Mouse (Mus musculus) thymus, postnatal 10 days (tissue): ENCODE data around the gene Sema3g.

Source experiments
- DNase-seq, 2 experiments: peaks; one replicate each; pipeline ENCODE4 v3.0.0; 2021; ENCODE audit warnings: low spot score in 2 of 2

Gene Sema3g

DNA sequence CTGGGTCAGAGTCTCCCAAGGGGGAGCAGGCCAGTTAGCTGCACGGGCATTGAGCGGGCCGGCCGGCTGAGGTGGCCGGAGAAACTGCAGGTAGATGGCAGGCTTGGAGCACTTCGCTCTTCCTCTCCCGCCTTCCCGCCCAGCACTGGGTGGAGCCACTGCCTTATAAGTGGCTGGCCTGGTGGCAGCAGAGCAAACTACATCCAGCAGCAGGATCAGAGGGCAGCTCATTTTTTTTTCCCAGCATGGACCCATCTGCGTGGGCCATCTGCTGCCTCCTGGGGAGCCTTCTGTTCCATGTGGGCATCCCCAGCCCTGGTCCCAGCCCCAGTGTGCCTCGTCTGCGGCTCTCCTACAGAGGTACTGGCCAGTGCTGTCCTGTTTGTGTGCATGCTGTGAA, at the start of gene Sema3g:
Gene Sema3g (plus strand): TSS at position 195 of the 400 bp plus-strand sequence.
- DNase-seq, result no peak

DNA sequence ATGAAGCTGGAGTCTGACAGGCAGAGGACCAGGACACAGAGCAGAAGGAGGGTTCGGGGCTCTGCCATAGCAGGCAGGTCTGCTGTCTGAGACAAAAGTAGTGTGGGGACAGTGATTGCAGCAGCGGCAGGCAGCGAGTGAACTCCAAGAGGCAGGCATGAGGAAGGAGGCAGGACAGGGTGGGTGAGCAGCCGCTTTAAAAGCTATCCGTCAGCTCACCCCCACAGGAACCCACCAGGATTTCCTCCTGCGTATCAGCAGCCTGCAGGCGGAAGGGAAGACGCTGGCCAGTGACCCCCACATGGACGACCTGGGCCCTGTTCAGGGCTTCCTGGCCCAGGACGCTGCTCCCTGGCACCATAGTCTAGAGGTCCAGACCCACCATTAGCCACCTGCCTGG, 49.2 kb upstream of the Sema3g start, which contains the start of gene Stab1:
Gene Stab1 (minus strand): TSS at position 217 of the 400 bp plus-strand sequence.
- DNase-seq, result no peak

DNA sequence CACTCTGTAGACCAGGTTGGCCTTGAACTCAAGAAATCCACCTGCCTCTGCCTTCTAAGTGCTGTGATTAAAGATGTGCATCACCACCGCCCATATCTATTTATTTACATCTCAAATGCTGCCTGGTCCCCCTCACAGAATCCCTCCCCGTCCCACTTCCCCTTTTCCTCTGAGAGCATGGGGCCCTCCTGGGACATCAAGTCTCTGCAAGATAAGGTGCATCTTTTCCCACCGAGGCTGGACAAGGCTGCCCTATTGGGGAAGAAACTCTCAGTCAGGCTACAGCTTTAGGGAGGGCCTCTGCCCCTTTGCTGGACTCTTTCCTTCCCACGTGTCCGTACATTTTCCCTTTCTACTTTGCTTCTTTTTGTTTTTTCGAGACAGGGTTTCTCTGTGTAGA, 48.2 kb upstream of the Sema3g start:
- no peak for DNase-seq

DNA sequence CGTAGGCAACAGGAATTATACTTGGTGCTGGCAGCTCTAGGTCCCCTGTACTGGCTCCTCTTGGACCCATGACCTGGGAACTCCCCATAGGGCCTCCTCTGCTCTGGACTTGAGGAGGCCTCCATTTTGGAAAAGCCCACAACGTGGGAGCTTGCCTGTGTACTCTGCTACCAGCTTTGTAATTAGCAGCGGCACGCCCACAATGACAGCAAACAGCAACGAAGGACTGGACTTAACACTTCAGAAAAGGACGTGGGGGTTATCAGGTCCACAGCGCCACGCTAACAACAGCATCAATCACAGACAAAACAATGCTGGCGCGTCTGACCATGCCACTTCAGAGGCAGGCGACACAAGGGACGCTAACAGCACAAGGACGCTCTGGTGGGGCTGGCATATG, 46.7 kb upstream of the Sema3g start:
- no peak for DNase-seq

DNA sequence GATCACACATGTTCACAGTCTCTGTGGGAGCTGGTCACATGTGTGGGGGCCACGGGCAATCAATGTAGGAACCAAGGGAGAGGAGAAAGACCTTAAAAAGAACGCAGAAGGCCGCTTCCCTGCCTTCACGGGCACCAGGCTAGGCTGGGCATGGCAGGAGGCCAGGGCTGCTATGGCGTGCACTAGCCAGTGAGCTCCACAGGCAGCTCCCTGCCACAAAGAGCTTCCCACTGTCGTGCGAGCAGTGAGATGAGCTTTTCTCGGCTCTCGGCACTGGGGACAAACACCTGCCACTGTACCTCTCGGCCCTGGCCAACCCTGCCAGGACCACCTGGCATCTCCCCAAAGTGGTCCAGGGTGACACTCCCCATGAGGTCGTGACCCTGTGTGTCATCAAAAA, 46.3 kb upstream of the Sema3g start:
- no peak for DNase-seq

DNA sequence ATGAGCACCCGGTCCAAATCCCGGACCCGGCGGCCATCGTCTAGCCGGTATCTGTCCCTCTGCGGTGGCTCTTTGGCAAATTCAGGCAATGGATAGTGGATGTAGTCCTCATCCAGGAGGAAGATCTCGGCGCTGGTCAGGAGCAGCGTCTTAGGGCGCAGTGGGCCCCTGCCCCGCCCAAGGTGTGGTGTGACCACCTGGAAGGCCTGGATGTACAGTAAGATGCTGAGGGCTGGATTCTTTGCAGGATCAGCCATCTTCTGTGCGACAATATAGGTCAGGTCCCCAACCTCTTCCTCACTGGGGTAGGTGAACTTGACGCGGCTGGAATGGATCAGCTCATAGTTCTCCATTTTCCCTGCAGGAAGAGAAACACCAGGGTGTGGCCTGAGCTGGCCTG, 45.8 kb upstream of the Sema3g start:
- no peak for DNase-seq

DNA sequence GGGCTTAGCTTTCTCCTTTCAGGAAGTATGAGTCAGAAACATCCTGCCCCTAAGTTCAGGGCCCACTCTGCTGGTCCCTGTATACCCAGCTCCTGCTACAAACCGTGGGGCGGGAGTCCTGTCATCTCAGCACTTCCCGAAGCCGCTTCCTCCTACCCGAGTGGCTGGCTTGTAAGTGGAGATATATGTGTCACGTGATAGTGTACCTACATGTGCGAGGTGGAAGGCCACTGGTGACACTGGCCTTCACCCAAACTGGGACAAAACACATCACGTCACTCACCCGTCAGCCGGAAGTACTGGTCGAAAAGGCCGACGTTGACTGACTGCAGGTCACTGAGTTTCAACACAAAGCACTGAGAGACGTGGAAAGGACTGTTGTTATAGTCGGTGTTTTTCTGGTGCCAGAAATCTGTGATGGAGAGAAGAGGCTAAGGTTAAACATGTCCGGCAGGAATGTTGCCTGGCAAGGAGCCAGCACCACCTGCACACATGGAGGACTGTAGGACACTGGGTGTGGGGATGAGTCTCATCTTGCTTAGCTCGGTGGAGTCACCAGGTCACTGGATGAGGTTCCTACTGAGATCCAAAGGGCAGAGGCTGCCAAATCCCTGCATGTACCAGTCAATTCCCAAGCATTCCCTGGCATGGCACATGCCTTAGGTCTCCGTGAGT, 44.7 kb upstream of the Sema3g start:
- DNase-seq, result no peak

DNA sequence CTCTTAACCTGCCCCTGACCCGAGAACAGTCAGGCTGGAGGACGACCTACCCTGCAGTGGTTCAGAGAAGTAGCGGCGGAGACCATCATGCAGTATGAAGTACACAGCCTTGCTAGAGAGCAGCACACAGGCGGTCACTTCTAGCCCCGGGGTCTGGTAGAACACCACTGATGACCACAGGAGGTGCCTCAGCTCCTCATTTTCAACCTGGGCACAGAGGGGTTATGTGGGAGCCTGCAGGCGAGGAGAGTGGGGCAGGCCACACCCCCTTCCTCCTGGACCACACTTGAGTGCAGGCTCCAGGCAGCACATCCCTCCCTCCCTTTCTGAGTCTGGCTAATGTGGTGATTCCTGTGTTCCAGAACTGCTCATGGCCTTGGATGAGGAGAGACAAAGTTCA, 44.1 kb upstream of the Sema3g start:
- DNase-seq, result no peak

DNA sequence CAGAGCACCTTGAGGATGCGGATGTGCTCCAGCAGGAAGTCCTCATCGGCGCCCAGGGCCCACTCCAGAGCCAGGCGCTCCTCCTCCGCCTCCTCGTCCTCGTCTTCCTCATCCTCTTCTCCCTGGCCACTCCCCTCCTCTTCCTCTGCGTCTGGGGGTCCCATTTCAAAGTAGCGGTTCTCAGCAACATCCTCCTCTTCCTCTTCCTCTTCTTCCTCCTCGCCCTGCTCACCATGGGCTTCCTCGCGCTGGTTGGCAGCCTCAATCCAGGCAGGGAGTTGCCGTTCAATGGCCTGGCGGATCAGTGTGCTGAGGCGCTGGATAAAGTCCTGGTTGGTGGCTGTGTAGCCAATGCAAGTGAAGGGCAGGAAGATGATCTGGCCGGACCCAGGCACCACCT, 40.4 kb upstream of the Sema3g start:
- no peak for DNase-seq

DNA sequence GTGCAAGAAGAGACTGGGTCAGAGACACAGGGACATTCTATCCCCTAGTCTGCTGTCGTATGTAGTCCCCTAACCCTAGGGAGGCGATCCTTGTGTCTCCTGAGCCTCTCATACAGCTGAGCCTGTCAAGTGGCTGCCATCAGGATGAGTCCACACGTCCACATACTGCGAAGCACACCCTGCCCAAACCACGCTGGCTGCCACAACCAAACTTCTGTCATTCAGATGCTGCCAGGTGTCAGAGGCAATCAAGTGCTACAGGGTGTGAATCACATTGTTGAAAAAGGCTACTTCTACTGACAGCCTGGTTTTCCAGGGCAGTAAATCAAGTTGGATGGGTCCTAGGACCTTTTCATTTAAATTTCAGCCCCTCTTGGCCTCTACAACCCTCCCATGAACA, 39.9 kb upstream of the Sema3g start:
- no peak for DNase-seq

DNA sequence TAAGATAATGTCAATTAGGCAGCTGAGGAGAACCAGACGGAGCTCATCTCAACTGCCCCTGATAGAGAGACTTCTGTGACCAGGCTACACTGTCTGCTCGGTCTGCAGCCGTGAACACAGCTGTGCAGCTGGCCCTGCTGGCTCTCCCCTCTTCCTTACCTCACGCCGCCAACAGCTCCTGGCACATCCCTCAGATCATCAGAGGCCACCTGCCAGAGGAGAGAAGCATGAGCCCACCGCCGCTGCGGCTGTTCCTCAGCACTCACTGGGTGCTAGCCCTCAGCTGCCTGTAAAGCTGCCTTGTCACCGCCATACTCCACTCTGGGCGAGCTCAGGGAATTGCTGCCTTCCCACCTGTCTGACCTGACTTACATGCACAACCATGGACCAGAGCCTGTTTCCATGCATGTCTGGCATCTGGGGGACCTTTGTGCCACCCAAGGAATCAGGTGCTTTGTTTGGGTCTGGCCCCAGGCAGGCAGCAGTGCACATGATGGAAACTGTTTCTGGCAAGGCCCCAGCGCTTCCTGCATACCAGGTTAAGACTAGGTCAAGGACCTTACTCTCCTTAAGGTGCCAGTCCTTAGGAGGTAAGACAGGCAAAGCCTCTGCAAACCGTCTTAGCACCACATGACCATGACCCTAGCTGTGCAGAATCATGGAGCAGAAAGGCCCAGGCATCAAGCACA, 37.8 kb upstream of the Sema3g start:
- no peak for DNase-seq

DNA sequence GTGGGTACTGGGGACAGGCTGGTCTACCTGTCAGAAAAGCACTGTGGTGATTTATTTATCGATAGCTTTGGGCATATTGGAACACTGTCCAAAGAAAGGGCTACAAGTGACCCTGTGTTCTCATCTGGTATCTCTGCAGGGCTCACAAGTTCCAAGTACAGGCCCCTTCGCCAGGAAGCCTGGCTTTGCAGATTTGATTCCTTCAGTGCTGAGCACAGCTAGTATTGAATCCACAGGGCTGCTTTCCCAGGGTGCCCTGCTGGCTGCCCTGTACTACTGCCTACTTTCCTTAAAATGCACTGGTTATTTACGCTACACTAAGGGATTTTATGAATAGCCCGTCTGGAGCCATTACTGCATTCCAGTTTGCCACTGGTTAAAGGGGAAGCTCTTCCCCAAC, 36.1 kb upstream of the Sema3g start:
- DNase-seq, result no peak

DNA sequence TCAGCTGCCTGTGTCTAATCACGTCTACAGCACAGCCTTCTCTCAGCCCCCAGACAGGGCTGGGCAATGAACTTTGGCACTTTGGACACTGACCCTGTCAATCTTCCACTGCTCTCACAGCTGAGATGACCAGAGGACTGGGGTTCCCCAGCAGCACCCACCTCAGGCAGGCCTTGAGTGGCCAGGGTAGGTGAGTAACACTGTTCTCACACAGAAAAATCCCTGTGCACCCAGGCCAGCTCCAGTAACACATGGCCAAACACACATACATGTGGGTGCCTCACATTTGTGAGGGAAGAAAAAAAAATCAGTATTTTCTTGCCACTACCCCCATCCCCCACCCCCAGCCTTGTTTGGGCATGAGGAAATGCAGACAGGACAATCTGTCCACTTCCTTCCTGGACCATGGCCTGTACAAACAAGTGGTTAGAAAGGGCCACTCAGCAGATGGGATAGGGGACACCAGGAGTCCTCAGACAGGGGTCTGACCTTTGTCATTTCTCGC, 34.8 kb upstream of the Sema3g start:
- DNase-seq, result no peak

DNA sequence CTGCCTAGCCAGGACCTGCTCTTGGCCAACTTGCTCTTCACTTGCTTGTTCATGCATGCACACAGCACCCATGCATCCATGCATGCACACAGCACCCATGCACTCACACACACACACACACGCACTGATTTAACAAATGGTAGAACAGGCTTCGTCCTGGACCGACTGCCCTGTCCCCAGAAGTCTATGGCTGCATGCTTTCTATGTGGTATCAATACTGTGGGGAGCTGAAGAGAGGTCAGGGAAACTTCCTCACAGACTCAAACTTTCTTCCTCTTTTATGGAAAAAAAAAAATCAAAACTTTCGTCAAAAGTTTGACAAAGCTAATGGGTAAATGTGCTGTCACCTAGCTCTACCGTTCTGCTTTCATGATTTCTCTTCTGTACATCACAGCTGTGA, 34.1 kb upstream of the Sema3g start:
- no peak for DNase-seq

DNA sequence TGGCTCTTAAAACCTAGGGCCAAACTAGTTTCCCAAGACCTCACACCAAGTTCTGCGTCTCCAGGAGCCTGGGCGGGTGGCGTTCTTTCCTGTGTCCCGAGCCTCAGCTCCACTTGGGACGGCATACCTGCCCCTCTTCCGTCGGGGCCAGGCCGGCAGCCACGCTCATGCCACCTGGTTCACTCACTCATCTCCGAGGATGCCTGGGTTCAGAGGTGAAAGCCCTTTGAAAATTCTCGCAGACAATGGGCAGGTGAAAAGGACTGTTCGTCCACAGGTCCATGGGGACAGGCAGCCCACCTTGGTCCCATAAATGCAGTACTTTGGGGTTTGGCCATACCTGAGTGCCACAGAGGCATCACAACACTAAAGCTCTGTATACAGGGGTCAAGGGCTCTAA, 33.5 kb upstream of the Sema3g start:
- DNase-seq, result no peak

DNA sequence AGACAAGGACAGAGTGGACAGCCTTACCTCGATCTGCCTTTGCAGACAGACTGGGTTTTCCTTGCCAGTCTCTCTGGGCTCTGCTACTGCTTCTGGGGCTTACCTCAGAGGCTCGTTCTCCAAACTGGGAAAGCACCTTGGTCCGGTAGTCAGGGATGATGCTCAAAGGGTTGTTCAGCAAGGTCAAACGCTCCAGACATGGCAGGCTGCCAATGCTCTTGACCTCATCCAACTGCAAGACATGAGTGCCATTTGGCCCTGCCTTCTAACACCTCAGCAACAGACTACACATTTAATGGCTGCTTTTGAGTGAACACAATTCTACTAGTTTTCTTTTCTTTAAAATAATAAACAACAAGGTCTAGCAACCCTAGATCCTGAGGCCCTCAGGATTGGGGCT, 31.0 kb upstream of the Sema3g start:
- DNase-seq, result no peak

DNA sequence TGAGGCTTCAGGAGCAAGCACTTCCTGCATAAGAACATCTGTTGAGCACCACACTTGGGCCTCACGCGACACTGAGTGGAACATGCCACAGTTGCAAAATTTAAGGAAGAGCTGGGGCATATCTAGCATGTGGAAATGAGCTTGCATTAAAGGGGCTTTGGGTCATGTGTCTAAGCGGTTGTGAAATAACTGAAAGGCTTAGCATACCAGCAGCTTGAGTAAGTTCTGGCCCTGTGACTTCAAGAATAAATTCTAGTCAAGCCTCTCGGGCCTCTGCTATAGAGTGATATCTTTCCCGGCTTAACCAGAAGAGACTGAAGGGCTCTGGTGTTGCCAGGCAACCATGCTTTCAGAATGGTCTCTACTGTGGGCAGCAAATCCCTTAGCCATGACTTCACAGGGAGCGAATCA, 28.9 kb upstream of the Sema3g start:
- no peak for DNase-seq

DNA sequence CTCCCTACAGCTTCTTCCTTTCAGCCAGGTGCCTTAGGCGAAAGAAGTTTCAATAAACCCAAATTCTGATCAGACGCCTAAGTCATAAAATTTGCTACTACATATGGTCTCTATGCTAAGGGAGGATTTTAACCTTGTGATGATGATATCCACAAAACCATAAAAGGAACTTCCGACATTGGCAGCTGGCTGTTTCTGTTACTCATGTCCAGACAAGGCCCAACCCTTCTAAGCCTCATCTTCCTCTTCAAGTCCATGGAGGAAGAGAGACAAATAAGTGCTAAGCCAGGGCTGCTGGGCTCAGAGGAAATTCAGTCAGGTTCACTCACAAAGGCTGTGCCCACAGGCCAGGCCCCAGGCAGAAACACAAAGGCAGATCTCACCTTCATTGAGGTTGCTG, 28.3 kb upstream of the Sema3g start:
- no peak for DNase-seq

DNA sequence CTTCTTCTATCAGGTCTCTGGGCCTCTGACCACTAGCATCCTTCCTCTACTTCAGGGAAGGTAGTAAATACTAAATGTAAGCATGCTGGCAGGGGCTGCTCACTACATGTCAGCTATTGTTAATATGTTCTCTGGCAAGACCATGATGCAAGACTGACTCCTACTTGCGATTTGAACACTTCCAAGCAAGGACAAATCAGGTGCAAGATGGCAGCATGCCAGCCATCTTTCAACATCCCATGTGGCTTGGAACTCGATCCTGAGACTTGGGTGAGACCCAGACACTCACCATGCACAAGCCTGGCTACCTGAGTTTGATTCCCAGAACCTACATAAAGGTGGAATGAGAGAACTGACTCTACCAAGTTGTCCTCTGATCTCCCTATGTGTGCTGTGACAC, 25.7 kb upstream of the Sema3g start:
- DNase-seq, result no peak

DNA sequence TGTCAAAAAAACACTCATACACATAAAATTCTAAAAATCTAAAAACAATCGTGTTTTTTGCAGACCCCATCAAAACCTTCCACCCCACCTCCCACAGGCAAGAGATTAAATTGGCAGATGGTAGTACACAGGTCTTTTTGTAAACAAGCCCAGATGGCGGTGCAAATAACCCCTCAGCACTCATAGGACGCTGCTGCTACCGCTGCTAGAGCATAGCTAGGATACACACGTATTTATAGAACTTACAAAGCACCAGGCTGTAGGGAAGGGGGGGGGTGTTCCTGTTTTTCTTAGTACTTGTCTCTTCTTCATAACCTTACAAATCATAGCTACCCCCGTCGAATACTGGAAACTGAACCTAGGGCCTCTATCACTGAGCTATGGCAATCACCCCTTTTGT, 23.9 kb upstream of the Sema3g start:
- no peak for DNase-seq

DNA sequence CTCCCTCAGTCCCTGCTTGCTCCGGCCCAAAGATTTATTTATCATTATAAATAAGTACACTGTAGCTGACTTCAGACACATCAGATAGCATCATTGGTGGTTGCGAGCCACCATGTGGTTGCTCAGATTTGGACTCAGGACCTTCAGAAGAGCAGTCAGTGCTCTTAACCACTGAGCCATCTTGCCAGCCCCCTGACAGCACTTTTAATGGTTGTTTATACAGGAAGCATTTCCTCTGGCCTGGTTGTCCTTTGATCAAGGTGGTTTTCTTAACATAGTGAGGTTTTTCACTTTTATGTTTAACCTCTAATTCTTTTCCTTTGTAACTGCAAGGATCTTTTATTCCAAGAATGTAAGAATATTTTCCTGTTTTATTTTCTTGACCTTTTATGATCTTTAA, 23.2 kb upstream of the Sema3g start:
- DNase-seq, result no peak

DNA sequence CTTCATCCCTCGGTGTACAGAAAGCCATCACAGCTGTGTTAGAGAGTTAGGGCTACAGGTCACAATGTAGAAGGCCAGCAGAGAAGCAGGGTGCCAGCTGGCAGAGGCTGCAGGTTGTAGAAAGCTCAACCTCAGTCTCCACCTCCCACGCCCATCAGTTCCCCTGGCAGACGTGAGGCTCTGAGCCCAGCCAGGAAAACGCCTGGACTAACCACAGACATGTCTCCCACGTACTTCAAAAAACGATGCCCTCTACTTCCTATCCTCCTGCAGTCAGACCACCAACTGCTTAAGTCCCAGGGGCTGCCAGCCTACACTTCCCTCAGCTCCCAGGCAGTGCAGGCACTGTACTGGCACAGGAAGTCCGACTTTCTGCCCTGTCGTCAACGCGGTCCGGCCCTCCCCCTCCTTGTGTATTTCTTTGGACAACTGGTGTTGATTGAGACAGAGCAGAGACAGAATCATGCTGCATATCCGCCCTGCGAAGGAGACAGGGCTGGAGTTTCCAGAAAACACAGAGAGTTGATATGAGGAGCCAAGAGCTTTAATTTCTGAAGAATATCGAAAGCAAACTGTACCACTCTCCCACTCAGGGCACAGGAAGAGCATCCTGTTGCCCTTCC, 22.7 kb upstream of the Sema3g start:
- DNase-seq, result no peak

DNA sequence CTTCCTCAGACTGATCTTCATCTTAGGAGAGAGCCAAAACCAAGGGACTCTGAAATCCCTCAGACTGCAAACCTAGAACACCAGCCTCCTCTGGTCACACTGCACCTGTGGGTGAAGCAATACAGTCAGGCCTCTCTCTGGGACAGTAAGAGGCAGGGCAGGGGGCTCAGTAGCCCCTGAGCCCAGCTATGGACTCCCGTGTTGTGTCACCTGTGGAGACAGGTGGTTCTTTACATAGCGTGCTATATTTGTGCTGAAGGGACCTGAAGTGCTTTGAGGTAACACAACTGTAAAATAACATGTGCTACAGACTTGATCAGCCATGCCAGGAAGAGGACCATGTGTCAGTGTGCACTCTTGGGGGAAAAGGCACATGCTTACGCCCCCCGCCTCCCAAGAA, 22.1 kb upstream of the Sema3g start:
- no peak for DNase-seq
